Mouse (Mus musculus): ENCODE data around the gene Tln2. TPM values are rescaled to one million over a fixed set of nuclear protein-coding genes. Genes with fewer than 3 reads are reported as not detected.
A peak's percentile ranks its signal among the peaks of the same experiment; 100 is the strongest.

Gene Tln2
- polyA plus RNA-seq, 1 experiment from 2014 or later, result 22.9 TPM

DNA sequence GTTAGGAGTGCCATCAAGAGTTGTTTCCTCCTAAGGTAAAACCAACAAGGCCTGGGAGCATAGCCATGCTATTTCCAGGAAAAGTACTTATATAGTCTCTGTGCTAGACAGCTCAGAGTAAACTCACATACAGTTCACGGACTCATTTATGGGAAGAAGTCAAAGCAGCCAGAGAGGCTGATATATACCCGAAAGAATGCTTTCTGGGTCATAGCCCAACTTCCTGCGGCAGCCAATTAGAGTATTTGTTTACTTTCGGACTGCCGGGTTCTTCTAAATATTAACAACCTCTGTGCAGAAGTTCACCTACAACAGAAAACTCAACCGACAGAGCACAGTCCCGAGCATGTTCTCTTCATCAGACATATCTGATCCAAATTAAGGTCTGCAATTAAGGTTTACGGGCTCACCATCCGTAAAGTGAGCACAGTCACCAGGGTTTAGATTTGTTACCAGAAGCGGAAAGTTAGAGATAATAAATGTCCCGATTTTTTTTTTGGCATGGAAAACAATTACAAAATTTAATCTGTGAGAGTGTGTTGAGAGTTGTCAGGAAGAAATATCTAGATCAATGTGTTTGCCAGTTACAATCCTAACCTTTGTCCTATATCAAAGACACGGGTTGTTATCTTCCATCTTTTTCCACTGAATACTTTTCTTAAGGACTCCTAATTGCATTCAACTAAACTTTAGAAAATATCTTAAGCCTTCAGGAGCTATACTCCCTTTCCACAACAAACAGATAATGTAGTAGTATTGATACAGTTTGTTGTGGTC is 323.9 kb downstream of the Tln2 start:
- no peaks in the 10 kb centered on the region for H3K4me1 ChIP-seq (replicated peaks; ENCODE audit: control insufficient read depth, insufficient read depth, low read length)
- no peaks in the 10 kb centered on the region for H3K27me3 ChIP-seq (ENCODE audit: control insufficient read depth, insufficient read depth, low read length)
- H3K9ac ChIP-seq (ENCODE audit: low read length), result no peak overlapping the region
- no peaks in the 10 kb centered on the region for H3K9me3 ChIP-seq (ENCODE audit: control insufficient read depth, low read length)
- ATAC-seq (replicated peaks; ENCODE audit: low FRiP score) (no peak), DNase-seq (ENCODE audit: low spot score) (no peak)
- H3K36me3 ChIP-seq (ENCODE audit: control insufficient read depth, insufficient read depth, low read length), result no peaks in the 10 kb centered on the region
- WGBS, result 90% methylated on average over 12 of the region's 12 CpGs
- H3K27ac ChIP-seq (ENCODE audit: low read depth, low read length), result no peak overlapping the region
- no peak overlapping the region for H3K4me2 ChIP-seq (ENCODE audit: low read depth, low read length, severe bottlenecking)
- H3K4me3 ChIP-seq (ENCODE audit: low read depth, low read length), result no peak overlapping the region

DNA sequence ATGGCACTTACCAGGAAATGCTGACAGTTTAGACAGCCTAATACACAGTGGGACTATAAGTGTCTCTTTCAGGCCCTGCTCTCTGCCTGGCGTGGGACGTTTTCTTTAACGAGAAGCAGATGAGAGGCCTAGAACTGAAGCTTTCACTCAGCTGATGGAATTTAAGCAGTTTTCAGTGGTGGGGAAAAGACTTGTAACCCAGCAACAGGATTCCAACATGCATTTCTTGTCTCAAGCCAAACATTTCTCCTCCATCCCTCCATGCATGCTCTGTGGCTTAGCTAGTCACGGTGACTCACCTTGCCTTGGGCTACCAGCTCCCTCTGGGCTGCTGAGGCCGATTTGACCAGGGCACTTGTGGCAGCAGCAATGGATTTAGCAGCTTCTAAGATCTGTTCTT is 330.5 kb downstream of the Tln2 start:
- no peaks in the 10 kb centered on the region for H3K27me3 ChIP-seq (ENCODE audit: control insufficient read depth, insufficient read depth, low read length)
- H3K4me3 ChIP-seq (ENCODE audit: low read depth, low read length), result no peak overlapping the region
- WGBS, result 69% methylated on average over 5 of the region's 5 CpGs
- no peak overlapping the region for H3K27ac ChIP-seq (ENCODE audit: low read depth, low read length)
- no peak overlapping the region for H3K4me2 ChIP-seq (ENCODE audit: low read depth, low read length, severe bottlenecking)
- H3K4me1 ChIP-seq (replicated peaks; ENCODE audit: control insufficient read depth, insufficient read depth, low read length), result no peaks in the 10 kb centered on the region
- no peak for DNase-seq (ENCODE audit: low spot score)
- no peaks in the 10 kb centered on the region for H3K9me3 ChIP-seq (ENCODE audit: control insufficient read depth, low read length)
- H3K9ac ChIP-seq (ENCODE audit: low read length), result no peak overlapping the region
- H3K36me3 ChIP-seq (ENCODE audit: control insufficient read depth, insufficient read depth, low read length), result no peaks in the 10 kb centered on the region
- no peak for ATAC-seq (replicated peaks; ENCODE audit: low FRiP score)

DNA sequence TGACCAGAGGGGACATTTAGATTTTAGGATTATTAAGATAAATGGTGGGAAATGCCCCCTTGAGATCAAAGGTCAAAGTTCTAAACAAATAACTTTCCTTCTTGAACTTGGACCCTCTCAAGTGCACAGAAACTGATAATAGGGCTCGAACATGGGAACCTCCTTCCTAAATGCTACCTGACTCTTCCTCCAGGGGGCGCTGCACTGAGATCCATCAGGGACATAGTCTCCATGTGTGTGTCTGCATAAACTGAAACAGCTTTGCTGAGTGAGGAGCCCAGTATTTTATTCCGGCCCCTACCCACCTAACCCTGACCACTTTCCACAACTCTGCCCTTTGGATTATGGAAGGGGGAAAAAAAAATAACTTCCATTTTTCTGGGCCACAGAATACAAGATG is 339.1 kb downstream of the Tln2 start:
- Histone ChIP-seq H3K4me3 (ENCODE audit: low read depth, low read length) (no peak overlapping the region), H3K9me3 (ENCODE audit: control insufficient read depth, low read length) (no peaks in the 10 kb centered on the region), H3K36me3 (ENCODE audit: control insufficient read depth, insufficient read depth, low read length) (no peaks in the 10 kb centered on the region), H3K27me3 (ENCODE audit: control insufficient read depth, insufficient read depth, low read length) (no peaks in the 10 kb centered on the region), H3K4me2 (ENCODE audit: low read depth, low read length, severe bottlenecking) (no peak overlapping the region), H3K27ac (ENCODE audit: low read depth, low read length) (no peak overlapping the region), H3K9ac (ENCODE audit: low read length) (no peak overlapping the region), H3K4me1 (replicated peaks; ENCODE audit: control insufficient read depth, insufficient read depth, low read length) (no peaks in the 10 kb centered on the region)
- DNase-seq (ENCODE audit: low spot score), result peak; percentile 58
- WGBS, result 51% methylated on average over 3 of the region's 3 CpGs
- ATAC-seq (replicated peaks; ENCODE audit: low FRiP score), result no peak

DNA sequence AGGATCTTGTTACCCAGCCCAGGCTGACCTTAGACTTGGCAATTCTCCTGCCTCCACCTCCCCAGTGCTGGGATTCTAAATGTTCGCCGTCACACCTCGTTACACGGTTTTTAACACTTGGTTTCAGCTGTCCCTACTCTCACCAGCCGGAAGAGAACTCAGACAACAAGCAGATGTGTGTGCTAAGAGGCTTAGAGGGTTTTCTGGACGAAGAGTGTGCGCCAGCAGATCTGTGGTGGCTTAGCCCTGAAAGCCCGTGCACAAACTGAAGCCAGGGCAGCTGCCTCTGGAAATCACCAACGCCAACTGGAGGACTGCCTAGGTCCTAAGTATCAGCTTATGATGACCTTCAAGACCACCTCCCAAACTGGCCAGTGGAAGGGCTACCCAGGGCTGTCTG is 341.5 kb downstream of the Tln2 start:
- ATAC-seq (replicated peaks; ENCODE audit: low FRiP score) (no peak), DNase-seq (ENCODE audit: low spot score) (no peak)
- Histone ChIP-seq H3K4me3 (ENCODE audit: low read depth, low read length) (no peak overlapping the region), H3K9me3 (ENCODE audit: control insufficient read depth, low read length) (no peaks in the 10 kb centered on the region), H3K27me3 (ENCODE audit: control insufficient read depth, insufficient read depth, low read length) (no peaks in the 10 kb centered on the region), H3K4me1 (replicated peaks; ENCODE audit: control insufficient read depth, insufficient read depth, low read length) (no peaks in the 10 kb centered on the region), H3K36me3 (ENCODE audit: control insufficient read depth, insufficient read depth, low read length) (no peaks in the 10 kb centered on the region), H3K27ac (ENCODE audit: low read depth, low read length) (0 out of 2 replicates have a peak overlapping the region, but pooled peaks have one; percentile 6), H3K9ac (ENCODE audit: low read length) (no peak overlapping the region), H3K4me2 (ENCODE audit: low read depth, low read length, severe bottlenecking) (no peak overlapping the region)
- 68% methylated on average over 9 of the region's 9 CpGs for WGBS

DNA sequence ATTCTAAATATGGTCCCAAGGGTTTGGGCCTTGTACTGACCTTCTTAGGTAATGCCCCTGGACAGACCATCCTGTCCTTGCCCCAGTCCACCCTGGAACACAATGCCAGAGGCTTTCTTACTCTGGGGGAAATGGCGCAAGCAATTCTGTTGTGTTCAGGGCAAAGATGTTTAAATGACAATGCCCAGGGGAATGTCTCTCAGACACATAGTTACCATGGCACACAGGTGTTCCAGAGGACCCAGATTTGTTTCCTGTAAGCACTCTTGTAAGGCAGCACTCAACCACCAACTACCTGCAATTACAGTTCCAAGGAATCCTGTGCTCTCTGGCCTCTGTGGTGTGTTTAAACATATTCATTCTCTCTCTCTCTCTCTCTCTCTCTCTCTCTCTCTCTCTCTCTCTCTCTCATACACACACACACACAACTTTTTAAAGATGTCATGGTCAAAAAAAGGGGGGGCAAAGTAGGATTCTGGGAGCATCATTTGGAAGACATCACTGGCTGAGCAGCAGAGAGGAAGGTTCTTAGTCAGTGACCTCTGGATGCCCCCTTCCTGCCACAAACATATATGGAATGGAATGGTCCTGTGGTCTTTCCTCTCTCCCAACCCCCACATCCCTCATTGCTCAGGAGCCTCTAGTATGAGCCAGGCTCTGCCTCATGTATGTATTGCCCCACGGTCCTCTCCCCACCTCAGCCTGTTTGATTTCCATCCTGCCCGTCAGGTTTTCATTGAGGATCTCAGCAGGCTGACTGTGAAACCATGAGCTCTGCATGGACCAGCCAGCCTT is 345.1 kb downstream of the Tln2 start:
- Histone ChIP-seq H3K36me3 (ENCODE audit: control insufficient read depth, insufficient read depth, low read length) (no peaks in the 10 kb centered on the region), H3K9ac (ENCODE audit: low read length) (no peak overlapping the region), H3K4me1 (replicated peaks; ENCODE audit: control insufficient read depth, insufficient read depth, low read length) (no peaks in the 10 kb centered on the region), H3K27ac (ENCODE audit: low read depth, low read length) (no peak overlapping the region), H3K9me3 (ENCODE audit: control insufficient read depth, low read length) (no peaks in the 10 kb centered on the region), H3K4me2 (ENCODE audit: low read depth, low read length, severe bottlenecking) (no peak overlapping the region), H3K27me3 (ENCODE audit: control insufficient read depth, insufficient read depth, low read length) (no peaks in the 10 kb centered on the region), H3K4me3 (ENCODE audit: low read depth, low read length) (no peak overlapping the region)
- 75% methylated on average over 3 of the region's 3 CpGs for WGBS
- DNase-seq (ENCODE audit: low spot score), result no peak
- no peak for ATAC-seq (replicated peaks; ENCODE audit: low FRiP score)

DNA sequence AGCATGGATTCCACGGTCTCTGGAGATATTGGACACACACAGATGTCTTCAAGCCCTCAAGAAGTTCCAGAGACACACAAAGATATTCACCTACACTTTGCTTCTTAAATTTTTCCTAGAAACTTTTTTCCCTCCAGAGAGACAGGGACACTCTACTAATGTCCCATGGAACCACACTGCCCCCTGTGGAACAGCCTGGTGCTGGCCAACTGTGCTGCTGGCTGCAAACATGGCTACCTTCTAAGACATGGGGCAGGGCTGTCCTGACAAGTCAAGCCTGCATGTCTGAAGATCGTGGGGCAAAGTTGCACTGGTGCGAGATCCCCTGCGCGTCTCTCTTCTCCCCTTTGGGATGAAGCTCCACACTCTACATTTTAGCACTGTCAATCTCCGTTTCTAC is 346.2 kb downstream of the Tln2 start:
- no peaks in the 10 kb centered on the region for H3K9me3 ChIP-seq (ENCODE audit: control insufficient read depth, low read length)
- H3K4me3 ChIP-seq (ENCODE audit: low read depth, low read length), result no peak overlapping the region
- no peaks in the 10 kb centered on the region for H3K27me3 ChIP-seq (ENCODE audit: control insufficient read depth, insufficient read depth, low read length)
- no peak overlapping the region for H3K4me2 ChIP-seq (ENCODE audit: low read depth, low read length, severe bottlenecking)
- peak; percentile 74 for DNase-seq (ENCODE audit: low spot score)
- H3K27ac ChIP-seq (ENCODE audit: low read depth, low read length), result no peak overlapping the region
- no peaks in the 10 kb centered on the region for H3K36me3 ChIP-seq (ENCODE audit: control insufficient read depth, insufficient read depth, low read length)
- ATAC-seq (replicated peaks; ENCODE audit: low FRiP score), result no peak
- peaks cover 2% of the 10 kb centered on the region; the same call in 1 of the 2 replicates for H3K4me1 ChIP-seq (replicated peaks; ENCODE audit: control insufficient read depth, insufficient read depth, low read length)
- H3K9ac ChIP-seq (ENCODE audit: low read length), result no peak overlapping the region
- WGBS, result 70% methylated on average over 6 of the region's 6 CpGs

DNA sequence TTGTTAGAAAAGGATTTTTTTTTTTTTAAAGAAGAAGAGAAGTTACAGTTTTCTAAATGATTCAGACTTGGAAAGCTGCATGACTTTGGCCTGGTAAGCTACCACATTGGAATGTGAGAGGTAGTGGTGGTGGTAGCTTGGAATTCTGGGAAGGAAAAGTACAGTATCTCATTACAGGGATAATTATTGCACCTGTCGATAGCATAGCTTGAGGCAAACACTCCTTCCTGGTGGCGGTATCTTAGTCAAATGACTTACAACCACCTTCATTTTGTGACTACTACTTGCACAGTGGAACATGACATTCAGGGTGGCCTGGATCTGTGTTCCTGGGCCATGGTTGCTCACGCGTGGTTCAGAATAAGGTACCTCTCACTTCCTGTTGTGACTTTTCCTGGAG is 348.3 kb downstream of the Tln2 start:
- H3K27me3 ChIP-seq (ENCODE audit: control insufficient read depth, insufficient read depth, low read length), result no peaks in the 10 kb centered on the region
- ATAC-seq (replicated peaks; ENCODE audit: low FRiP score) (no peak), DNase-seq (ENCODE audit: low spot score) (no peak)
- no peaks in the 10 kb centered on the region for H3K36me3 ChIP-seq (ENCODE audit: control insufficient read depth, insufficient read depth, low read length)
- 96% methylated on average over 4 of the region's 4 CpGs for WGBS
- H3K4me1 ChIP-seq (replicated peaks; ENCODE audit: control insufficient read depth, insufficient read depth, low read length), result peaks cover 2% of the 10 kb centered on the region; the same call in 1 of the 2 replicates
- no peaks in the 10 kb centered on the region for H3K9me3 ChIP-seq (ENCODE audit: control insufficient read depth, low read length)
- no peak overlapping the region for H3K4me2 ChIP-seq (ENCODE audit: low read depth, low read length, severe bottlenecking)
- H3K9ac ChIP-seq (ENCODE audit: low read length), result no peak overlapping the region
- H3K27ac ChIP-seq (ENCODE audit: low read depth, low read length), result no peak overlapping the region
- H3K4me3 ChIP-seq (ENCODE audit: low read depth, low read length), result no peak overlapping the region

DNA sequence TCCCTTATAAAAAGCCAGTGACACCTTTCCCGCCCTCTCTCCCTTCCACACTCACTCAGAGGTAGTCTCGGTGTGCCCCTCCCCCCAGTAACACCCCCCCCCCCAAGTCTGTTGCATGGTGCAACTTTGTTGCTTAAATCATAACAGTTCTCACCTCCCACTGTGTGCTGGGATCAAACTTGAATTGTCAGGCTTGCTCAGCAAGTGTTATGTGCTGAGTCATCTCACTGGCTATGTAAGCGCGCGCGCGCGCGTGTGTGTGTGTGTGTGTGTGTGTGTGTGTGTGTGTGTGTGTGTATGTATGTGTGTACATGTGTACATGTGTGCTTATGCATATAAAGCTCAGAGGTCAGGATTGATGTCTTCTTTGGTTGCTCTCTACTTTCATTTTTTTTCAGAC is 350.1 kb downstream of the Tln2 start:
- no peak for DNase-seq (ENCODE audit: low spot score)
- no peak overlapping the region for H3K27ac ChIP-seq (ENCODE audit: low read depth, low read length)
- WGBS, result 95% methylated on average over 9 of the region's 9 CpGs

More for the DNA sequence above, 350.1 kb downstream of the Tln2 start:
- Histone ChIP-seq H3K9ac (ENCODE audit: low read length) (no peak overlapping the region), H3K4me1 (replicated peaks; ENCODE audit: control insufficient read depth, insufficient read depth, low read length) (peaks cover 2% of the 10 kb centered on the region; the same call in 1 of the 2 replicates), H3K4me2 (ENCODE audit: low read depth, low read length, severe bottlenecking) (no peak overlapping the region), H3K36me3 (ENCODE audit: control insufficient read depth, insufficient read depth, low read length) (no peaks in the 10 kb centered on the region), H3K9me3 (ENCODE audit: control insufficient read depth, low read length) (no peaks in the 10 kb centered on the region), H3K27me3 (ENCODE audit: control insufficient read depth, insufficient read depth, low read length) (no peaks in the 10 kb centered on the region), H3K4me3 (ENCODE audit: low read depth, low read length) (no peak overlapping the region)
- no peak for ATAC-seq (replicated peaks; ENCODE audit: low FRiP score)

Measured in forebrain, embryonic 11.5 days (tissue).